Mouse (Mus musculus) right cerebral cortex, postnatal 25 days (tissue): Measurements from ENCODE around the gene Cep112.

Experiments
- DNase-seq: peaks from one replicate; pipeline ENCODE4 v3.0.0; 2022

Gene Cep112

DNA sequence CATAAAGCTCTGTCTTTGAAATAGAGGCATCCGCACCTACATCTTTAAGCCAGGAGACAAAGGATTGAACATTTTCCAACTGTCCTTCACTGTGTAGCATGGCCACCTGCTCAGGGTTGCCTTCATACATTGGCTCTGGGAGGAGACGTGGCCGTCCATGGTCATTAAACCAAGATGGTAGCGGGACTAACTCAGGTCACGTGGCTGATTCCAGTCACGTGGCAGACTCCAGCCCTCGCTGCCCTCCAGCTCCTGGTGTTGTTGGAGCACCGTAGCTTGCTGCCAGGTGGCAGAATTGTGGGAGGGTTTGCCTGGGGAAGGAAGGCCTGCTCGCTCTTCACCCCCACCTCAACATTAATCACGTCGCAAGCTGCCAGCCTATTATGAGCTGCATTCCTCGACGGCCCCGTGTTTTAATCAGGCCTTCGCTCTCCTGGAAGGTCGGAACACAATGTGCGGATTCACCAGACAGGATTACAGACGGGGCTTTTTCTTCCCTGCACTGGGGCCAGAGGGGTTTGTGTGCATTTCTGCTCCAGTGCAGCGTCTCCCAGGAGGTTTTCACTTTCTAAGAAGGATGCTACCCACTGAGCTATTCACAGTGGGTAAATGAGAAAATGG, 460.4 kb downstream of the Cep112 start:
- DNase-seq = no peak

DNA sequence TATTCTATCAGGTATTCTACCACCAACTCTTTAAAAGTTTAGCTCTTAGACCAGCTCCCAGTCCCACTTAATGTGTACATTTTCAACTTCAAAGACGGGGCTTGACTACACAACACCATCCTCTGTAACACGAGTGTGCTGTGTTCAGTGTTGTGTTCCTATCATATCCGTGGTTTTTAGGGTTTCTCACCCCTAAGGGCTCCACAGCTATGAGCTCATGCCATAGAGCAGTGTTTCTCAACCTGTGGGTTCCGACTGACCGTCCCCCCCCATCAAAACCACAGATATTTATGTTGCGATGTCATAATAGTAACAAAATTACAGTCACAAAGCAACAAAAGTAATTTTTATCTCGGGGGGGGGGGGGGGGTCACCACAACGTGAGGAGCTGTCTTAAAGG, 461.1 kb downstream of the Cep112 start:
- no peak for DNase-seq

DNA sequence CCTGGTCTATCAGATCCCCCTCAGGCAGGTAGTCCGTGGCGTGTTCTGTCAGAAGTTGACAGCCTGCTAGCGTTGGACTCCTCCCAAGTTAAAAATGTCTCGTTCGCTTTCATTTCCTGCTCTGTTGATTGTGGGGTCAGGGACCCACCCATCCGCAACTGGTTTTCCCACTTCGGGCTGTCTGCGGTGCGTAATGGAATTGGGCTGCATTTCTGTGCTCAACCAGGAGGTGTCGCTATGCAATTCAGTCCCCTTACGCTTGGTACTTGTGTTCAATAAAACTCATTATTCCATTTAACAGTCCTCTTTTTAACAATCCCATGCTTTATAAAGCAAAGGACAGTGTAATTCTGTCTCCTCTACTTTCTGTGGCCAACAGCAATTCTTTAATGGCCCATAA, 464.1 kb downstream of the Cep112 start:
- no peak for DNase-seq

DNA sequence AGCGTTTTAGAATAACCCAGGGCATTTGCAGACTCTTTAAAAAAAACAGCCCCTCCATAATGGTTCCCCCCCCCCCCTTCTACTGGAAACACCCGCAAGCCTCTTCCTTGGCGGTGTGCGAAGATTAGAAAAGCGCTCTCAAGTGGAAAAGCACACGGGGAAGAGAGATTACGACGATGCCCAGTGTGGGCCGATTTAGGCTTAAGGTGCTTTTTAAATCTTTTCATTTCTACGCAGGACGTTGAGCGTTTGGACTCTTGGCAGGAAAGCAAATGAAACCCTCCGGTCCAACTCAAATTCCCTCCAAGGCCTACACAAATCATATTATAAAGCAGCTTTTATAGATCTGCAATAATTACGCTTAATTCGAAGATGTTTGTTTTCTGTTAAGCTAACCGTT, 465.6 kb downstream of the Cep112 start:
- no peak for DNase-seq

DNA sequence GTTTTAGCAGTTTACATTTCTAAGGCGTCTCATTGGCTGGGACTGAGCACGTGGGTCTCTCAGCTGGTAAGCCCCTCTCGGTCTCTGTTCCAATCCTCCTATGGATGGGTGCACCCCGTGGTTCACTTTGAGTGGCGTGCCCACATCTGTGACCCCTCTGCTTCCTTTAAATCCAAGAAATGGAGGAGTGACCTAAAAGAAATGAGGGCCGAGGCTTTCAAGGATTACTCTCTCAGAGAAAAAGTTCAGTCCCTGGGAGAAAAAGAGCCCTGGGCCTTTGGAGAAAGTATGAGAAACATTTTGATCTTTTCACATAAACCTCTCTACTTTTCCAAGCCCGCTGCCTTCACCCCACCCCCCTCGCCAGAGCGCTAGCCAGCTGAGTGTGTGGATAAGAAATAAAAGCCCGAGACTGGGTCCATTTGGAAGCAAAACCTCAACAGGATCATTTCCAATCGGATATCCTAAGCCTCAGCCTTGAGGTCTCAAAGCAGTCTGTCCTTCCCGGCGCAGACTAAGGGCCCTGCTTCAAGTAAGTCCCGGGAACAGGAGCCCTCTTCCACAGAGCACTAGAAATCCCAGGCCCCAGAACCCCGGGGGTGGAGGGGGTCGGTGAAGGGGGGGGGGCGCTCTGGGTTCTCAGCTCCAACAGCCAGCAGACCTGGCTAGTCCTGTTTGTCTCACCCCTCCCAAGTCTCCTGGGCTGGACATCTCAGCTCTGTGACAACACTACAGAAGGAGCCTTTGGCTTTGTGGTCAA, 466.3 kb downstream of the Cep112 start:
- no peak for DNase-seq

DNA sequence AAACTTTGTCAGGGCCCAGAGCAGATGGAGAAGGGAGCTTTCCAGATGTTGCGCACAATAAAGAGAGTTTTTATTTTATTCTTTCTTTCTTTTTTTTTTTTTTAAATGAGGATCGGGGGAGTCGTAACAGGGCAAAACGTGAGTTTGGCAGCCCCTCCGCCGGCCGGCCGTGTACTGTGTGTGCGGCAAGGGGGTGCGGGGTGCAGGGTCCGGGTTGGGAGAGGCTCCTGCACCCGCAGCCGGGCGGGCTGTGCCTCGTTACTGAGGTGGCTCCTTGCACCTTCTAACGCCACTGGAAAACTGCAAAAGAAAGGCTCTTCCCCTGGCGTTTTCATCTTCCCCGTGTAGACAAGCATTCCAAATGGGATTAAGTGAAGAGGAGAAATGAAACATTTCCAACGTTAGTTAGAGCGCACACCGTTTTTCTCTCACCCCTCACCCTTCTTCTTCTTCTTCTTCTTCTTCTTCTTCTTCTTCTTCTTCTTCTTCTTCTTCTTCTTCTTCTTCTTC, 466.9 kb downstream of the Cep112 start:
- no peak for DNase-seq

DNA sequence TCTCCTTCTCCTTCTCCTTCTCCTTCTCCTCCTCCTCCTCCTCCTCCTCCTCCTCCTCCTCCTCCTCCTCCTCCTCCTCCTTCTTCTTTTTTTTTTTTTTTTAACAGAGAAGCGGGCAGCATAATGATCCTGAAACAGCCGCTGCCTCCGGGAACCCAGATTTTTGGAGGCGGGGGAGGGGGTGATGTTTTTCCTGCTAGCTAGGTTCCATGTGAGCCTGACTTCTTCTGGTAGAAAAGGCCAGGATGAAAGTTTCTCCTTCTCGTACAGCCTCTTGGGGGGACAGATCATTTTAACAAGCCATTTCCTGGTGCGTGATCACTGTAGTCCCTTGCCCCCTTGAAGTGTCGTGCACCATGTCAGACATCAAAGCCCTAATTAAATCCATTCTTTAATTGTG, 467.4 kb downstream of the Cep112 start:
- DNase-seq = no peak

DNA sequence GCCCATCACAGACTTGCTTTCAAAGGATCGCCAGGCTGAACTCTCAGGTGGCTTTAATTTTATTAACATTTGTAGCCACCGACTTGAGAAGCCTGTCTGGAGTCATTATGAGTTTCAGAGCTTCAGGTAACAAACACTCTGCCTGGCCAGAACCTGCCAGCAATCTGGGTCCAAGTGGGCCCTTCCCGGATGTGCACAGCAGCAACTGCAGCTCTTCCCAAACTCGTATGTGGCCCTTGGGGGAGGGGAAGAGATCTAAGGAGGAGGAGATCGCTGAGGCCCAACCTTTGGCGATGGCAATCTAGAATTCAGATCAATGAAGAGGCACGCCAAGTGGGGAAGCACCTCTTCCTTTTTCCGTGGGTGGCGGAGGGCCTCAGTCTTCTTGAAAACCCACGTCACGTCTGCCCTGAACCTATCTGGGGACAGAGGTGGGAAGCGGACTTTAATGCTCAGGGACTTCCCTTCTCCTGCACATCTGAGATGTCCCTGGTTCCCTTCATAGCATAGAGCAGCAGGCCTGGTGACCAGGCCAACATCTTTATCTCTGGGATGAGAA, 468.3 kb downstream of the Cep112 start:
- no peak for DNase-seq

DNA sequence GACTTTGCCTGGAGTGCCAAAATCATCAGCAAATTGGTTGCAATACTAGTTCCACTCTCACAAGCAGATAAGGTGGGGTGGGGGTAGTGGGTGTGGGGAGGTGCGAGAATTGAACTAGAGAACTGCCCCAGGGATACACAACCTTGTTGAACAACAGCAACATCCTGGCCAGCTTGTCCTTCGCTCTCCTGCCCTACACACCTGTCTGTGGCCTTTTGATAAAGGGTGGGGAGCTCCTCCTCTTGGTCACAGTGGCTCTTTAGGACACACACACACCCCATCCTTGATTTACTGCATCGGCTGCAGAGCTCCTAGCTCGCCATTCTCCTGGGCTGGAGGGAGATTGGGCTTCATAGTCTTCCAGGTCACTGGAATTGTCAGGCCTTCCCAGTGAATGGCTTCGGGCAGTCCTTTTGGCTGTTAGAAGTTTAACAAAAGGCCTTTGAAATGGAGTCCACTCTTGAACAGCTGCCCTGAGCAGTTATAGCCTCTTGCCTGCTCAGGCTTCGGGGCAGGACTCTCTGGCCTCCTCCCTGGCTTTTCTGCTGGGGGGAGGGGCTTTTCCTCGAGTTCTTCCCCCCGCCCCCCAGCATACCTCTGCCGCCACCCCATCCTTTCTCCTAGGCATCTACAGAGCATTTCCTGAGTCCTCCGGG, 469.0 kb downstream of the Cep112 start:
- DNase-seq = no peak

DNA sequence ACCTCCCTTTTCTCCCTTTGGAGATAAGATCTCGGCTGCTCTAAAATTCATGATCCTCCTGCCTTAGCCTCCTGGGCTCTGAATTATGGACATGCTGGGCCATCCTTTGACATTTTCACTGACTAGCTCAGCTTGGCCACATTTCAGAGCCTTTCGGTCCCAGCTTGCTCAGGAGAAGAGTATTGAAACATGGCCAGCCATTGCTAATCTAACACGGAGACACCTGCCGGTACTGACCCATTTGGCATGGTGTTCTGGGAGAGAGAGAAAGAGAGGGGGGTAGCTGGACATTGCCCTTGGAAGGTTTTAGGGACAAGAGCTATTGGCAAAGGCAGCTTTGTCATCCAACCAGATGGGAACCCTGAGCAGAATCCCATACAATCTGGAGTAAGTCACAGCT, 472.0 kb downstream of the Cep112 start:
- no peak for DNase-seq

DNA sequence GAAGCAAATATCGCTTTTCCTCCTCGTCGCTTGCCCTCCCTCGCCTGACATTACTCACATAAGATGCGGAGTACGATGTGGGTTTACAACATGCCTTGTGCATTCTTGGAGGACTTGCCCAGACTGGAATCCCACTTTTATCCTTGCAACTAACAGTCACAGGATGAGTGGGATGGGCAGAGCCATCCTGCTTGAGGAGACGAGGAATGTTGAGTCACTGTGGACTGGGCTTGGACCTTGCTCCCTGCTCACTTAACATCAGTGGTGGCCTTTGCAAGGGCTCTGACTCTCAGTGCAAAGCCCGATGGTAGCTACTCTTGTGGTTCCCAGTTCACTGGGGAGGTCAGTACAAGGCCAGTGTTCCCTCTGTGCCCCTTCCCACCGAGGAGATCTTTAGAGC, 473.1 kb downstream of the Cep112 start:
- no peak for DNase-seq

DNA sequence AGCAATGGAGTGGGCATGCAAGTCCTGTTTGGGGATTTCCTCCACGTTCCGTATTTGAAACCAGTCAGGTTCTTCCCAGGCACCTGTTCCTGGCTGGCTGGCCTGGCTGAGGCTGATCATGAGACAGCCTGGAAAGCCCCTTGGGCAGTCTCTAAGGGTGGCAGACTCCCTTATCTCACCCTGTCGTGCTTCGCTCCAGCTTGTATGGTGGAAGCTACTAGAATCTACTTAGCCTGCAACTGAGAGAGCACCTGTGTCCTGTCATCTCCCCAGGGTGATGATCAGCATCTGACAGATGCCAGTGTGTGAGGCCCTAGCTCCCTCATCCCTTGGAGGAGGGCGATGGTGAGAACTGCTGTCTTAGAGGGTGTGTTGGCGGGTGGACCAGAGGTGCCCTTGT, 473.5 kb downstream of the Cep112 start:
- DNase-seq = no peak

DNA sequence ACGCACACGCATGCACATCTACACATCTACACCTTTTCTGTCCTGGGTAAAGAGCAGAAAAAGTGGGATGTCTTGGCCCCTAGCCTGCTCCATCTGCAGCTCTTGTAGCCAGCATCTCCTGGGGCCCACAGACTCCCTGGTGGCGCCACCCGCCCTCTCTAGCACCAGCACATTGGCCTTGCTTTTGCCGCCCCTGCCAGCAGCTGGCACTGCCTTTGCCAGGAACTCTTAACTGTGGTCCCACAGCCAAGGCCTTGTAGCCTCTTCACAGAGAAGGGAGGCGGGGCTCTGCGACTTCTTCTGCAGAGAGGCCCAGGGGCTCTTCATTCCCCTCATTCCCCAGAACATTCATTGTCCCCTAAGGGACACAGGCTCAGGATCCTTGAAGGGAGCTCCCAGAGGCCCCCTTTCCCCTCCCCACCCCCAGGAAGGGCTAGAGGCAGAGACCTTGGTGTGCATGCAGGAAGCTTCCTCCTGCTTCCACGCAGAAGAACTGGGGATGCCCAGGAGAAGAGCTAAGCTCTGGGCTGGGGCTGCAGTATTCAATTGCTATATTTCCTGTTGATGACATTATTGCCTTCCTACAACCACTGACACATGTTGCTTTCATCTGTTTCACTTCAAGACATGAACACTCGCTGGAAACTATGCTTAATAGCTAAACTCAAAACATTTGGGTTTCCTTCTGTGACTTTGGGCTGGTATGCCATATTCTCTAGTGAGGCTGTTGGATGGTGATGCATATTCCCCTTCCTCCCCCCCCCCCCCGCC, 475.9 kb downstream of the Cep112 start:
- no peak for DNase-seq

DNA sequence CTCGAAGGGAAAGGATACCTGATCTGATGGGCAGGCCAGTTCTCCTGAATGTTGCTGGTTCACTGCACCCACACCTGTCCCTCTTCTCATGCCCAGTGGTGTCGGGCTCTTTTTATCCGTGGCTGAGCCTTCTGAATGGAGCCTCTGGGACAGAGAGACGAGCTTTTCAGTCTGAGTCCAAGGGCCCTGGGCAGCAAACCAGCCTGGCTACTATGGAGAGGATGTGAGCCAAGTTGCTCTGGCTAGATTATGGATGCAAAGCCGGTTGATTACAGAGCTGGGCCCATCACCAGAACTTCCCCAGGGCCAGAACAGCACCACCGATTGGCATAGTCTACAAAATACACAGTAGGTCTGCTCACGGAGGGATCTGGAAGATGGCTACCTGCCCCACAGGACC, 476.7 kb downstream of the Cep112 start:
- DNase-seq = no peak

DNA sequence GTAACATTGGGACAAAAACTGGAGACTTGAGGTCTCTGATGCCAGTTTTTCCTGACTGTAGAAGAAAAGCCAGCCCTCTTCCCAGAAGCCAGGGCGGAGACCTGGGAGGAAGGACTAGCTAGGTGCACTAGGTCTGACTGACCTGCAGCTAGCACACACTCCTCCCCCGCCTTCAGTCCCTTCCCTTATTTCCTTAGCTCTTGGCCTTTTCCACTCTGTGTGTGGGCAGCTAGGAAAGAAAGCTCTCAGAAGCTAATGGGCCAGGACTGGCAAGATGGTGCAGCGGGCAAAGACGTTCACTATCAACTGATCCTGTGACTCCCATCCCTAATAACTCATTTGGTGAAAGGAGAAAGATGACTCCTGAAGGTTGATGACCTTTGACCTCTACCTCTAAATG, 477.3 kb downstream of the Cep112 start:
- no peak for DNase-seq

DNA sequence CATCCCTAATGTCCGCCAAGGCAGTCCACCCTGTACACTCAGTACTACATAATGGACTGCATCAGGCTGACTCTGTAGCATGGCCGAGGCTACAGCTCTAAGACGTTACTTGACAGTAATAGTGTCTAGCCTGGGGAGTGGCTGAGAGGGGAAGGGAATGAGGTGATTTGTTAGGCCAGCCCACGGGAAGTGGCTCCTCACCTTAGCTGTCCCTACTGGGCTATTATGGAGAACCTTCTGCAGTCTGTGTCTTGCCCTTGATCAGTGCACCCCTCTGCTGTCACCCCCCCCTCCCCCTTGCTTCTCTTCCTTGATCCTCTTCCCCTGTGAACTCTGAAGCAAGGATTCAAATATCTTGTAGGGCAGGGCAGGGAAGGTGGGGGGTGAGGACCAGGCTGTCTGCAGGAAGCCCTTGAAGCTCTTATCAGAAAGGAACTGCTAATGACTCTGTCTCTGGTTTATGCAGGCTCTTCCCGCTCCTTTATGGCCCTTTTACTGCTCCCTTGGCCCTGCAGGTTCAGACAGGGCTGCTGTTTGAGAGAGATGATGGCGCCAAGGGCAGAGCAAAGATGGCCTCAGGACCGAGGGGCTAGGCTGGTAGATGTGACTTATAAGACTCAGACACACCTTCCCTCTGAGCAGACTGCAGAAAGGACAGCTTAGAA, 481.7 kb downstream of the Cep112 start:
- DNase-seq = no peak

DNA sequence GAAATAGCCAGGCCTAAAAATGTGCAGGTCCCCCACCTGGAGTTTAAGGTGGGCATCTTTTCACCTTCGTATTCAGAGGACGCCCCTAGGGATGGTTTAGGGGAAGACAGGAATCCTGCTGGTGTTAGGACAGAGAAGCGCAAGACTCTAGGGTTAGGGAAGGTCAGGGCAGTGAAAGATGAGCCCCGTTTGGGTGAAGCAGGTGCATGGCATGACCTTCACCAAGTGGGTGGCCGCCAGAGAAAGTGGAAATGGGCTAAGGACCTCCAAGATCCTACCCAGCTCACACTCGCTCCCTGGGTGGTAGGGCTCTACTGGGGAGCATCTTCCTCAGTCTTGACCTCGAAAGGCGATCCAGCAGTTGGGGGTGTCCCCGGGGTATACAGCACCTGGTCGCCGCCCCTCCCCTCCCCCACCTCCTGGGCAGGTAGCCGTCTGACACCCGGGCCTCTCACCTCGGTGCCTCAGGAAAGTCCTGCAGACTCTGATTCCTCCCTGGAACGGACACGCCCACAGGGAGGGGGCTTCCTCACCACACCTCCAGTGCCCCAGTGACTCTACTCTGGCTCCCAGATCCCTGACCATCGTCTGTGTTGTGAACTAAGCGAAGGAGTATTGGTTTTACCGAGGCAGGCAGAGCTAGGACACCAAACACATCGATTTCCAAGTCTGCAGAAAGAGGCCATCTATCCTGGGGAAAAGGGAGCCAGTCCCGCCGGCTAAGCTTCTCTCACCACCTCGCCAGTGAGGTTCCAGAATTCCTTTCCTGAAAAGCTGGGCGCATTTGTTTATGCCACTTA, 484.6 kb downstream of the Cep112 start:
- no peak for DNase-seq
